Mouse (Mus musculus) forebrain, embryonic 10.5 days (tissue): Measurements from ENCODE around the gene Cxcl5. TPM values are rescaled to one million over a fixed set of nuclear protein-coding genes. Genes with fewer than 3 reads are reported as not detected.

Experiments
- DNase-seq: peaks from one replicate; pipeline ENCODE4 v3.0.0-alpha.2; 2017; ENCODE audit warnings: low spot score; ENCODE audit errors: extremely low spot score
- H3K27ac ChIP-seq: fragments of 300-500 bp; sonication (generic); 2 replicates; pipeline ENCODE4 v1.5.1; 2016; ENCODE audit warnings: mild to moderate bottlenecking
- H3K27me3 ChIP-seq: fragments of 300-500 bp; sonication (generic); 2 replicates; pipeline ENCODE4 v1.6.1; 2016; ENCODE audit warnings: mild to moderate bottlenecking; ENCODE audit not compliant: poor library complexity, severe bottlenecking
- H3K36me3 ChIP-seq: fragments of 300-500 bp; sonication (generic); replicated peaks from 2 replicates; pipeline ENCODE4 v1.6.1; 2016; ENCODE audit warnings: mild to moderate bottlenecking, moderate library complexity
- H3K4me1 ChIP-seq: fragments of 300-500 bp; sonication (generic); 2 replicates; pipeline ENCODE4 v1.6.1; 2016
- H3K4me3 ChIP-seq: fragments of 300-500 bp; sonication (generic); 2 replicates; pipeline ENCODE4 v1.5.1; 2016; ENCODE audit warnings: mild to moderate bottlenecking, moderate library complexity
- H3K9me3 ChIP-seq: fragments of 300-500 bp; sonication (generic); 2 replicates; pipeline ENCODE4 v1.6.1; 2016; ENCODE audit warnings: mild to moderate bottlenecking, moderate library complexity
- WGBS: fragments of 180-500 bp; shearing (Covaris S2); methylation state at CpG from one replicate; pipeline ENCODE4 v1.1.7; 2016; 5-methylcytosine and 5-hydroxymethylcytosine counted together
- polyA plus RNA-seq: library from polyadenylated mRNA; unstranded; fragments of >200 nt; fragmentation: Nextera tagmentation; extraction: Ambion mirVana; gene quantifications from 2 replicates; pipeline ENCODE4 v1.2.1, GENCODE M21; 2016

Cxcl5 gene
- polyA plus RNA-seq, 1 experiment from 2014 or later = 0.17 TPM

DNA sequence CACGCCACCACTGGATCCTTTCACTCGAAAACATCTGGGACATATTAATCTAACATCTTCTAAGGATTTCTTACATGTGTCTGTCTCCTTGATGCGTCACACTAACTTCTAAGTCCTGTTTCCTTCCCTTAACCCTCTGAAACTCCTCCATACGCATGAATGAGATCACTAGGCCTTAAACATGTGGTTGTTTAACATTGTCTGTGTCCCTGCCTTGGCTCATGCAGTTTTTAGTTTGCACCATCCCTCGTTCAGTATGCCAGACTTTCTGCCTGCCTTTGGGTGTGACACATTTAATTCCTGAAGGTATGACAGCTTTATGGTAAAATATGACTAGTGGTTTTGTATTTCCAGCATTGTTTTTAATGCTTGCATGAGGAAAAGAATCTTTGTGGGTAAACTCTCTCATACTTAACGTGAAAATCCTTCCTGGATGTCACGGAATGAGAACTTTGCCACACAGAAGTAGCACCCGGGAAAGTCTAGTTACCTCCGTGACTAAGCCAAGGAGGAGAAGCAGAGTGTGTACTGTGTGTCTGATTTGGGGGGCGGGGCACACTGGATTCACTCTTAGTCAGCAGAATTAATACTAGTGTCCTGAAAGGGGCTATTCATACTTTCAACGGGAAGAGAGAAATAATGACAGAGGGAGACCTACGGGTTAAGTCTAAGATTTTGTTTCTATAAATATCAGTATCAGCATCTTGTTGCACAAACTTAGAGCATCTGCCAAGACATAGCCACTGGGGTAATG lies 4.9 kb downstream of the Cxcl5 start:
- Histone ChIP-seq H3K36me3 (no peaks in the 10 kb centered on the region), H3K27me3 (peaks cover 27% of the 10 kb centered on the region), H3K27ac (no peak overlapping the region), H3K4me1 (peaks cover 8% of the 10 kb centered on the region), H3K4me3 (no peak overlapping the region), H3K9me3 (no peaks in the 10 kb centered on the region)
- WGBS = 83% methylated on average over 12 of the region's 12 CpGs
- DNase-seq = no peak

DNA sequence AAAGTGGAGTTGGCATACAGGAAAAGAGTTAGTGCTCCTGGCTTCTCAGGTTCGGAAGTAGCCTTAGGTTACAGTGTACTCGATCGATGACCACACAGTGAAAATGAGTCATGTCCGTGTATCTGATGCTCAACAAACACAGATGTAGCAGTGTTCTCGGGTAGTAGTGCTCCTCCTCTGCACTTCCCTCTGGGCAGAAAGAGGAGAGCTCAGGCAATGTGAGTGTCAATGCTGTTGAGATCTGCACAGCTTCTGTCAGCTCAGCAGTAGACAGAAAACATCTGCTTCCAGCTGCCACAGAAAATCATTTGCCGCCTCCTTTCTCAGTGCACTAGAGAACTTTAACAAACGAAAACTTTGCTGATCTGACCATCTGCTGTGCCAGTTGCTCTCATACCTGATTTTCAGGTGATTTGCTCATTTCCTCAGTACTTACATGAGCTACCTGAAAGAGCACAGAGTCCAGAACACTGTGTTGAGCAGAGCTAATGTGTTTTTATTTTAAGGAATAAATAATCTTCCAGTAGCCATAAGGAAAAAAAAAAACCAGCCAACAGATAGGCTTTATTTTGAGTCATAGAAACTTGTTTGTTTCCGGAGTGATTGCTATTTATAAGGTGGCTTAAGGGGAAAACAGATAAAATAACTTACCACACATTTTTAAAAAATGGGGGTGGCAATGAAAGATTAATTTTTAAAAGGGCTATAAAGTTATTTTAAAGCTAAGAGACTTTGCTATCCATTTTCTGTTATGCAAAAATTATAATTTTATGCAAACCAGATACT lies 6.9 kb downstream of the Cxcl5 start:
- H3K9me3 ChIP-seq = no peaks in the 10 kb centered on the region
- DNase-seq = no peak
- 77% methylated on average over 8 of the region's 8 CpGs for WGBS
- H3K4me3 ChIP-seq = no peak overlapping the region
- no peaks in the 10 kb centered on the region for H3K36me3 ChIP-seq
- peaks cover 12% of the 10 kb centered on the region for H3K27me3 ChIP-seq
- no peak overlapping the region for H3K27ac ChIP-seq
- H3K4me1 ChIP-seq = no peaks in the 10 kb centered on the region

DNA sequence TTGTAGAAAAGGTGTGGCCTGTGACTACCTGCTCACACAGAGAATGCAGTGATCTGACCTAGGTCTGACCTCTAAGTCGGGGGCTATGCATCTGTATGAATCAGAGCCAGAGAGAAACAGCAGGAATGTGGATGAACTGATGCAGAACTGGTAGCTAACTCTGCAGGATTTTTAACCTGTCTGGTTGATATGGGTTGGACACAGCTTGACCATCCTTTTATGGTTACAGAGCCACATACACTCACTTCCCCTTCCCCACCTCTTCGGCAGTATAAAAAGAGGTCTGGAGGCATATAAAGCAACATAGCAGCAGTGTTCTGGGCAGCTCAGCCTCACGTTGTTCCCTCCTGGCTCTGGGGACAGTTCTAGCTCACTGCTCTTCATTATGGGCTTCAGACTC lies 9.1 kb downstream of the Cxcl5 start, which contains the start of gene Ppbp:
TSS of gene Ppbp (plus strand) at position 301 of the 400 bp plus-strand sequence.
- H3K27ac ChIP-seq = no peak within 1 kb of the TSS
- H3K27me3 ChIP-seq = no peaks in the 10 kb centered on the region
- H3K4me1 ChIP-seq = no peaks in the 10 kb centered on the region
- WGBS = 75% methylated on average over 3 of the region's 3 CpGs
- no peak for DNase-seq
- H3K4me3 ChIP-seq = no peak within 1 kb of the TSS
- no peaks in the 10 kb centered on the region for H3K36me3 ChIP-seq
- H3K9me3 ChIP-seq = no peaks in the 10 kb centered on the region

DNA sequence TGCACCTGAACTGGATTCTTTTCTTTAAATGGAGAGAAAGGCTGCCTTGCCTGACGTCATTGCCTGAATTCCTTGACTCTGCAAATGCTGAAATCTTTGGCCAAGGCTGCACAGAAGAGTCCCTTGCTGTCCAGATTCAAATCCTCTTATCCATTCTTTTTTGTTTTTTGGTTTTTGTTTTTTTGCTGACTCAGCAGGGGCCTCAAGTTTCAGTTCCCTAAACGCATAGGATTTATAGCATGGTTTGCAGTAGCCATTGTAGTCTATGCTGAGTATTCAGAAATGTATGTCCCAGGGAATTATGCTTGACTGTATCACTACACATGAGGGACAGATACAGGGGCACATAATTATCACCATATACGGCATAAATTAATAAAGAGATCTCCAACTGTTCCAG lies 12.2 kb downstream of the Cxcl5 start:
- no peak for DNase-seq
- Histone ChIP-seq H3K4me1 (no peaks in the 10 kb centered on the region), H3K9me3 (no peaks in the 10 kb centered on the region), H3K27me3 (no peaks in the 10 kb centered on the region), H3K27ac (no peak overlapping the region), H3K4me3 (no peak overlapping the region), H3K36me3 (no peaks in the 10 kb centered on the region)
- 72% methylated on average over 3 of the region's 3 CpGs for WGBS

DNA sequence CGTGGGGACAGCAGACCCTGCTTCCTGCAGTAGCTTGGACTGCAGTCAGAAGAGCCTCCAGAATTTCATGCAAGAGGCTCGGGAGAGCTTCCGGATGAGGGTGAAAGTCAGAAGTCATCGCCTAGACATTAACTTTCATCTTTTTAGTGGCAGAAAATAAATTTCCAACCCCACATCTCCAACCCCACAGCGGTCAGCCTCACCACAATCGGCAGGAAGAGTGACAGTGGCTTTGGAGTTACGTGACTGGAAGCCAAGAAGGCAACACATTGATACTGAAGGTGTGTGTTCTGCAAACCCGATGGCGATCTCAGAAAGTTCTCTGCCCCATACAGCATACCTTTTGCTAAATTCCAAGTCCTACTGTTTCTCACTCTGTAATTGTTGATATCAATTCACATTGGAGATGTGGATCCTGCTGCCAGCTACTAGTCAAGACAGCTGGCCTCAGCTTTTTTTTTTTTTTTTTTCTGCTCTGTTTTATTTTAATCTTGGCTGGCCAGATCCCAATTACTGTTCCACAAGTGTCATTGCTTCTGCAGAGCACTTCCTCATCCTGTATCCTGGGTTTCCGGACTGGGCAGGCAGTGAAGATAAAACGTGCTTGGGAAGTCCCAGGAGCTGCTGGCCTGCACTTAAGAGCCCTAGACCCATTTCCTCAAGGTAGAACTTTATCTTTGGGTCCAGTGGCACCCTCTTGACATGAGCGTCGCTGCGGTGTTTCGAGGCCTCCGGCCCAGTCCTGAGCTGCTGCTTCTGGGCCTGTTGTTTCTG lies 12.9 kb downstream of the Cxcl5 start, which contains the start of gene Pf4:
TSS of gene Pf4 (plus strand) at position 556 of the 774 bp plus-strand sequence.
- no peak within 1 kb of the TSS for H3K27ac ChIP-seq
- no peak within 1 kb of the TSS for H3K4me3 ChIP-seq
- no peak for DNase-seq
- H3K27me3 ChIP-seq = no peaks in the 10 kb centered on the region
- H3K9me3 ChIP-seq = no peaks in the 10 kb centered on the region
- 89% methylated on average over 16 of the region's 16 CpGs for WGBS
- 0 out of 2 replicates have a peak, but pooled peaks cover 2% of the 10 kb centered on the region for H3K4me1 ChIP-seq
- H3K36me3 ChIP-seq = no peaks in the 10 kb centered on the region

DNA sequence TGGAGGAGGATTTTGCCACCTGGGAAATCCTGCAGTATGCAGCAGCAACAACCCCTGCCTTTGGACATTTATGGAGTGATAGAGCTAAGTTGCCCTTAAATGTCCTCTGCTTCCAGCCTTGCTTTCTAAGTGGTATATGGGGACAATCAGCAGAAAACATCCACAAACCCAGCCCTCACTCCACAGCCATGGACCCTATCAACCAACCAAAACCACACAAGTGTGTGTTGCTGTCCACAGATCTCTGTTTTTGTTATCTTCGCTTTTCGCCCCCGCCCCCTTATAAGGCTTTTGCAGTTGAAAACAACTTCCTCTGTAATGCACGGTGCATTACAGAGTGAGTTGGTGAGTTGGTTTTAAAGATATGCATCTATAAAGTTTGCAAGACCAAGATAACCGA lies 16.4 kb downstream of the Cxcl5 start:
- Histone ChIP-seq H3K9me3 (no peaks in the 10 kb centered on the region), H3K4me1 (peaks cover 11% of the 10 kb centered on the region), H3K27ac (no peak overlapping the region), H3K27me3 (no peaks in the 10 kb centered on the region), H3K36me3 (no peaks in the 10 kb centered on the region), H3K4me3 (no peak overlapping the region)
- no peak for DNase-seq
- WGBS = 94% methylated on average over 5 of the region's 5 CpGs

DNA sequence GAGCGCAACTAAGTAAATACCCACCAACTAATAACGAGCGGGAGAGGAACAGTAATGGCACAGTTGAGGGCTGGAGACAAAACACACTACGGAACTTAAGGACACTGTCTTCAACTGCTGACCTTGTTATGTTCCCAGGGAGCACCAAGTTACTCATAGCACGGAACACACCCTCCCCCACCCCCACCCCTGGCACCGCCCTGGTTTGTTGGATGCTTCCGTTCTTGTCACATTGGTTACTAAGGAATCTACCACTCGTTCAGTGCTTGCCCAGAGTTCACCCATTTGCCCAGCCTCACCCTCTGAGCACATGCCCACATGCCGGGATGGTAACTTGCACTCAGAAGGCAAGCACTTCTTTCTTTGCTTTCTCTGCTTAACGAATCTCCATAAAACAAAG lies 18.5 kb downstream of the Cxcl5 start:
- no peaks in the 10 kb centered on the region for H3K9me3 ChIP-seq
- H3K4me3 ChIP-seq = no peak overlapping the region
- peaks cover 11% of the 10 kb centered on the region for H3K4me1 ChIP-seq
- H3K36me3 ChIP-seq = no peaks in the 10 kb centered on the region
- DNase-seq = no peak
- H3K27me3 ChIP-seq = no peaks in the 10 kb centered on the region
- 77% methylated on average over 10 of the region's 10 CpGs for WGBS
- no peak overlapping the region for H3K27ac ChIP-seq

DNA sequence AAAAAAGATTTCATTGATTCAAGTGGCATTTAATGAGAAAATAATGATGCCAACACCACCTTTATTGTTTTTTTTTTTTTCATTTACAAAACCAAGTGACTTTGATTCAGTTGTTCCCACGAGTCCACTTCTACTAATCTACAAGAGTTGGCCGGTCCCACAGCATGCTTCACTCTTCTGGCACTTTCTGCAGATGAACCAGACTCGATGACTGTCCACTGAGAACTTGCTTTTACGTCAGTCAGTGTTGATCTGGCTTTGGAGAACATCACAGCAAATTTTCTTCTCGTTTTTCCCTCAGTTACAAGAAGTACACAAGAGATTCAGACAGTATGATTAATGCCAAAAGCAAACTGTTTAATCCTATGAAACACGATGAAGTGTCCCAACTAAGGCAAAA lies 19.7 kb downstream of the Cxcl5 start:
- no peak overlapping the region for H3K4me3 ChIP-seq
- peaks cover 11% of the 10 kb centered on the region for H3K4me1 ChIP-seq
- no peaks in the 10 kb centered on the region for H3K27me3 ChIP-seq
- no peaks in the 10 kb centered on the region for H3K9me3 ChIP-seq
- DNase-seq = no peak
- WGBS = 85% methylated on average over 6 of the region's 6 CpGs
- no peak overlapping the region for H3K27ac ChIP-seq
- H3K36me3 ChIP-seq = no peaks in the 10 kb centered on the region

DNA sequence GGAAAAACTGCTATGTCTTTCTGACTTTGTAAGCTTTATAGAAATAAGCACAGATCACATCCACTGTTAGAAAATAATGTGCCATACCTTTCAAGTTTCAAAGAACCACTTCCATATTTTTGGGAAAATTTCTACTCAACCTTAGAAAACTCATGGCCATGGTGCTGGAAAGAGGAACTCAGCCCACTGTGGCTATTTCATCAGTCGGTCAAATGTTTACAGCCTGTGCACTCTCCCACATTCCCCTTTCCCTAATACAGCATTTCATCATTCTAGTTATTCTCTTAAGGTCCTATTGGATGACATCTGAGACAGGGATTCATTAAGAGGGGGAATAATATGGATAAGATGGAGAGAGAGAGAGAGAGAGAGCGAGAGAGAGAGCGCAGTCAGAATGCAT lies 24.5 kb downstream of the Cxcl5 start:
- H3K4me3 ChIP-seq = no peak overlapping the region
- no peak for DNase-seq
- no peak overlapping the region for H3K27ac ChIP-seq
- H3K36me3 ChIP-seq = no peaks in the 10 kb centered on the region
- 91% methylated on average over 3 of the region's 3 CpGs for WGBS
- peaks cover 8% of the 10 kb centered on the region for H3K27me3 ChIP-seq
- peaks cover 9% of the 10 kb centered on the region for H3K4me1 ChIP-seq
- no peaks in the 10 kb centered on the region for H3K9me3 ChIP-seq

DNA sequence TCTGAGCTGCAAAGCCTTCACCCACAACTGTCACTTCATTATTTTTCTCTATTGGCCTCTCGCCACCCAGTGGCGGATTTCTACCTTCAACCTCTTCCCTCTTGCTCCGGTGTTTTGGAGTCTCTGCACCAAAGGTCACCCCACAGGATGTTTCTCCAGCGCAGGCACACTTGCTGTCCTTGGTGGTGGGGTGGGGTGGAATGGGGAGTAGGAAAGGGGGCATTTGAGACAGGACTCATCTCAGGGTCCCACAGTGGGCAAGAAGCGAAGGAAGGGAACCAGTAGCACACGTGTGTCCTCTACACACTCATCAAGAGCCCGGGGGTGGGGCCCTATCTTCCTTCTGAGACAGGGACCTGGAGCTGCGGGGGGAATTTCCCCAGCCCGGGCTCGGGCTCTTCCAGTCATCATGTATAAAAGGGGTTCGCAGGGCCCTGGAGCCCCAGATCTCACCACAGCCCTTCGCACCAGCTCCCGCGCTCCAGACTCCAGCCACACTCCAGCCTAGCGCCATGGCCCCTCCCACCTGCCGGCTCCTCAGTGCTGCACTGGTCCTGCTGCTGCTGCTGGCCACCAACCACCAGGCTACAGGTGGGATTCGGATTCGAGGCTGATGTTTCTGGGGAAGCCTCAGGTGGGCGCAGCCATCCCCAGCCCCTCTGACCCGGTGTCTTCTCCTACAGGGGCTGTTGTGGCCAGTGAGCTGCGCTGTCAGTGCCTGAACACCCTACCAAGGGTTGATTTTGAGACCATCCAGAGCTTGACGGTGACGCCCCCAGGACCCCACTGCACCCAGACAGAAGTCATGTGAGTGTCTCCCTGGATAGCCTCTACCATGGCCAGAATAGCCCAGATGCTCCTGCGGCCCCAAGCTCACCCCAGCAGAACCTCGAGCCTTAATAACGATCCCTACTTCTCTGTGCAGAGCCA lies 26.8 kb downstream of the Cxcl5 start, which contains the start of gene Cxcl3:
TSS of gene Cxcl3 (plus strand) at position 445 of the 930 bp plus-strand sequence.
- H3K27me3 ChIP-seq = peaks cover 8% of the 10 kb centered on the region
- 15% methylated on average over 26 of the region's 26 CpGs for WGBS
- no peaks in the 10 kb centered on the region for H3K9me3 ChIP-seq
- H3K36me3 ChIP-seq = no peaks in the 10 kb centered on the region
- H3K4me1 ChIP-seq = peaks cover 9% of the 10 kb centered on the region
- no peak within 1 kb of the TSS for H3K27ac ChIP-seq
- DNase-seq = peak; percentile 44
- H3K4me3 ChIP-seq = peak within 1 kb of the TSS; percentile 52

DNA sequence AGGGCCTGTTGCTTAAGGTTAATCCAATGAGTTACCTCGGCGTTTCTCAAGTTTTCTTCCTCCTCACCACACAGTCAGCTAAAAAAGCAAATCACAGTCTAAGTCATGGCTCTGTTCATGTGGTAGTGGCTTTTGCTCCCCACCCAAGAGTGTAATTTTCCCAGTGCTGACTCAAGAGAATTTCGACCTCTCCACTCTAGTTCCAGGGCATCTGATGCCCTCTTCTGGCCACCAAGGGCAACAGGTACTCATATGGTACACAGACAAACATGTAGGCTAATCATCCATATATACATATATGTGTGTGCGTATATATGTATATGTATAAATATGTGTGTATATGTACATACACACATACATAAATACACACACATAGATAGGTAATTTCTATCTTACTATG lies 29.0 kb downstream of the Cxcl5 start:
- WGBS = 76% methylated on average over 4 of the region's 4 CpGs
- peaks cover 8% of the 10 kb centered on the region for H3K27me3 ChIP-seq

More for the DNA sequence above, 29.0 kb downstream of the Cxcl5 start:
- no peak overlapping the region for H3K27ac ChIP-seq
- H3K4me3 ChIP-seq = no peak overlapping the region
- no peaks in the 10 kb centered on the region for H3K36me3 ChIP-seq
- no peak for DNase-seq
- no peaks in the 10 kb centered on the region for H3K9me3 ChIP-seq
- H3K4me1 ChIP-seq = peaks cover 9% of the 10 kb centered on the region
